Mouse (Mus musculus): Measurements from ENCODE around the gene Mrps27.

The Mrps27 gene

DNA sequence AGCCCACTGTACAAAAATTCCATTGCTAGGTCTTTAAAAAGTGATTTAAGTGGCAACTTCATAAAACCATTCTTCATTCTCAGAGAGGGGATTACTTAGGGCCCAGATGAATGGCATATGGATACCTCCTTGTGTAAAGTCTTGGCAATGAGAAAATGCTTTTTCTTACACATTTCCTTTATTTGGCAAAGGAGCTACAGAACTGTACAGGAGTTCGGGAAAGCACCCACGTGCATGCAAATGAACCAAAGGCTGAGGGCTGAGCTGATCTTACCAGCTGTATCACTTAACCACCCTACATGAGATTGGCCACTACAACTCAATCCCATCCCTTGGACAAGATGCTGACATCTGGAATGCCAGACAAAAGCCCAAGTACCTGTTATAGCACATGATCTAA, 95.6 kb downstream of the Mrps27 start:
- CTCF ChIA-PET = no interaction called here

DNA sequence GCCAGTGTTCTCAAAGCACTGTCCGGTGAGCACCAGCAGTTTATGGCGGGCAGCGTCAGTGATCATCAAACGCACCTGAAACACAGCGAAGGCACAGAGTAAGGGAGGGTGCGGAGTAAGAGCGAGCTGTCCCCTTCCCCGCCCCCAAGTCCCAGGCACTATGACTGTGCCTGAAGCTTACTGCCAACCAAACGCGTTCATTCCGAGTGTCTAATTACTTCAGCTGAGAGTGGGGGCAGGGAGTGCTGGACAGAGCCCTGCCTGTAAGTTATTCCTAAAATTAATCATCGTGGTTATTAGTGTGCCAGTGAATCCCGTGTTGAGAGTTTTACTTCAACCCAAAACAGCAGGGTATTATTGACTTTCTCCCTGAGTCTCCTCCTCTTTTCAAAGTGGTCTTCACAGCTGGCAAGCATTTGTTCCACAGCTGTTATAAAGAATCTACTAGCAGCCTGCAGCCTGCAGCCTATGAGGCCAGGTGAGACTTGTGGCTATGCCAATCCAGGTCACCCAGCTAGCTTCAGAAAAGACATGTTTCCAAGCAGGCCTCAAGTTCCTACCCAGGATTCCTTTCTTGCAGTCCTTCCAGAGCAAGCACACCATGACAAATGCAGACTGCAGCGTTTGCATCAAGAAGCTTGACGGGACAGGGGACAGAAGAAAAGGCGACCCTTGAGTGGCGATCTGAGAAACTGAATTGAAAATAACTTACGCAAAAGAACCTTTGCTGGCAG, 97.3 kb downstream of the Mrps27 start:
- CTCF ChIA-PET = no interaction called here

DNA sequence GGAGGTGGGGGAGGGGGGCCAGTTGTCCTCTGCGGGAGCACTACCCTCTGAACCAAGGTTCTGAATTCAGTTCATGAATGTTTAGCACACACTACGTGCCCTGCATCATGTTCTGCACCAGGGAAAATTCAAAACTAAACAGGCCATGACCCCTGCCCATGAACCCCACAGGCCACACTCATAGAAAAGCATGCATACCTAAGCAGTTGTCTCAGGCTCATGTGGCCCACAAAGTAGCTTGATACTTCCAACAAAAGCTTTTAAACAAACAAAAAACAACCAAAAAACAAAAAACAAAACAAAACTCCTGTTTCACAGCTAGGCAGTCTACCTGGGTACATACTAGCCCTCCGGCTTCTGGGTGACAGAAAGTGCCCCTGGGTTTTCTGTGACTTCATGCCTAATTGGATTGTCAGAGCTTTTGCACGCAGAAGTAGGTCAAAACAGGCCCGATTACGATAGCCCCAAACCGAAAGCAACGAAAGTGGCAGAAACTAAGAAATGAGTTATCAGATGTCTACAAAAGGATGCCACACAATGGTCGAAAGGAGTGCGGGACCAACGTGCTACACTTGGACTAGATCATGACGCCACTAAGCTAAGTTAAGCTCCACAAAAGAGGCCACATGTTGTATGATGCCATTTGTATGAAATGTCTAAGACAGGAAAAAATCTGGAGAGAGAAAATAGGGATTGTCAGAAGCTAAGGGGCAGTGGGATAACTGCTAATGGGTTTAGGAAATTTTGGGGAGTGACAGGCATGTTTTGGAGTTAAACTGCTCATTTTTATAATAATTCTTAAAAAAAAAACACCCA, 98.1 kb downstream of the Mrps27 start:
- CTCF ChIA-PET = no interaction called here

DNA sequence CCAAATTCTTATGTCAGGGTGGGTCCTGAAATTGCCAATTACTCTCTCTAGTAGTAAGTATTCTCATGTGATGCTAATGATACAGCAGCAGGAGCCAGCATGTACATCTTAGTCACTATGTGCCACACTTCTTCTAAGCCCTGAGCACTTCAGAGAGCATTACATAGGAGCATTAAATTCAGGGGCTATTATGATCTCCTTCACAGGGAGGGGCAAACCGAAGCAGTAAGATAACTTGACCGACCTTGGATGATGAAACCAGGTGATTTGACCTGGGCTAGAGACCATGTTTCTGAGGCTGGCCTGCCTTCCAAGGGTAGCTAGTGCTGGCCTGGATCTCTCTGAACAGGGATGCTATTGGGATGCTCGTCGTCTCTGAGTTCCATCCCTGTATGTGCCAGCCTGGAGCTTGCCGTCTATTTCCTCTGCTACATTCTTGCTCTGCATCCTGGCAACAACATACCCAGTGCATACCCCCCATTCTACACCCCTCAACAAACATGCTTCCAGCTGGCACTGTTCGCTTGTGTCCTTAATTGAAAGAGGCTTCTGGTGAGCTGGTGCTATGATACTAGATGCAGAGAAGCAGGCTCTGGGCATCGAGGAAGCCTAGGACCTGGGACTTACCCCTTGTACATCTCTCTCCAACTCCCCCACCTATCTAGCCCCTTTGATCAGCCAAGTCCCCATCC, 99.0 kb downstream of the Mrps27 start:
- CTCF ChIA-PET = no interaction called here

DNA sequence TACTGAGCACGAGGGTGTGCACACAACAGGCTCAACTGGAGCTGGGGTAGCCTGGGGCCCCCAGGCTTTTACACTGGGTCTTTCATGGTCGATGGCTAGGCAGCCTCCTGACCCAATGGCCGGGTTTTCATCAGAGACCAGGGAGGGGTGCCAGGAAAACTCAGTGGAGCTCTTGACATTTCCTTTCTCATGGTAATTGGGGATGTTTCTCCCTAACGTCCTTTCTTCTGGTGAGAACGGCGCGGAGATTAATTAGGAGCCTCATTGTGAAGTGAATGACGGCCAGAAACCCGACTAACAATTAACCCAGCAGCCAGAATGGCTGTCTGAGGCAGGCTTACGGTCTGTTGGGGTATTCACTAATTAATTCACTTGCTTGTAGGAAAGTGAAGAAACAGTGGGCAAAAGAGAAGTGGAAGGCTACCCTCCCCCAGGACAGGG, 99.9 kb downstream of the Mrps27 start:
- CTCF ChIA-PET = no interaction called here

DNA sequence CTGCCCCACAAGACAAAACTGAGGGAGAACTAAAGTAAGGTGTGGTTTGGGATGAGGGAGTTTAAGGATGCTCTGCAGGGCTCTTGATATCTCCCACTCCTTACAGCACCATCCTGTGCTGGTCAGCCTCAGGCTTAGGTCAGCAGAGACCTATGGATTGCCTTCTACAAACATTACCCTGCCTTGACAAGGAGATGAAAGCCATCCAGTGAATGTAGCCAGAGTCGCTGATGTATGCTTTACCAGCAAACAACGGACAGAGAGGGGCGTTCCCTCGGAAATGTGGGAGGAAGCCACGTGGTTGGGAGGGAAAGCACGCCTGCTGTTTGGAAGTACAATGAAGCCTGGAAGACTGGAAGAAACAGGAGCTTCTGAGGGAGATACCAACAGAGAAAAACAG, 100.3 kb downstream of the Mrps27 start:
- CTCF ChIA-PET = no interaction called here

DNA sequence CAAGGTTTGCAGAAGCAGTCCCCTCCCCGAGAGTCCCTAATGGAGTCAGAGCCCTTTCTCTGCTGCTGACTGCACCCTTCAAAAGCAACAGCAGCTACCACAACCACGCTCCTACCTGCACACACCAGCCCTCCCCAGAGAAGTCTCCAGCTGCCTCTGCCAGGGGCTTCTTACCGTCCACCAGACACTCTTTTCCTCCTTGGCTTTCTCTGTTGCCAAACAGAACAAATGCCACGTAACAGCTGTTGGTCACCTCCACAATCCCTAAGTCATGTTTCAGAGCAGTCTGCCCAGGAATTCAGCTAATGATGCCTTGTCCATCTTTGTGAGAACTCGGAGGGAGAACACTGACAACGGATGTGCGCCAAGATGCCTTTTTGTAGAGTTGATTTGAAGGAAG, 102.4 kb downstream of the Mrps27 start:
- CTCF ChIA-PET = no interaction called here

DNA sequence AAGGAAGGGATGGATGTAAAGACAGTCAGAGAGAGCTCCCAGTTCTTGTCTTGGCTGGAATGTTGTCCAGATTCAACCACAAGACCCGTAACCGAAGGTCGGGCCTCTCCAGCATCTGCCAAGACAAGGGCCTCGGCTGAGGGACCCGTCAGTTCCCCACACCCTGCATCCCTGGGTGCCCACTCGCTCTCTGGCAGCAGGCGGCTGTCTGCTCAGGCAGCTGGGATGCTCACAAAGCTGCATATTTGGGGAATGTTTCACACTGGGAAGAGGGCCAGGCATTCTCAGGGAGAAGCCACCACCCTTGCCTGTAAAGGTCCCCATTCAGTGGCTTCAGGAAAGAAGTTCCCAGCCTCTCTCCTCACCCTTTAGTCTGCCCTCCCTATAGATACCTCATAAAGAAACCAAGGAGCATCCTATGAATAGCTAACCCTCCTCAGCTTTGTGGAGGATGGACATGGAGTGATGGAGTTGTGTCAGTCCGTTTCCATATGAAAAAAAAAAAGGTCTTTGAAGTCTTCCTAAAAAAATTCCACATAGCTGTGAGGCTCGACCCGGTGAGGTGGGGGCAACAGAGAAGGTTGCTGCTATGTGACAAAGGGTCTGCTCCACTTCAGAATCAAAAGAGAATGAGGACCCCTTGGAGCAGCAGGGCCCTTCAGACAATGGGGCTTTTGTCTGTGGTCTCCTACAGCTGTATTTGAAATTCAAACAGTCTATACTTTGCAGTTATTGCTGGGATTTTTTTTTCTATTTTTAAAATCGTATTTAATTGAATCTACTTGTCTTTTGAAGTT, 103.0 kb downstream of the Mrps27 start:
- CTCF ChIA-PET = no interaction called here

DNA sequence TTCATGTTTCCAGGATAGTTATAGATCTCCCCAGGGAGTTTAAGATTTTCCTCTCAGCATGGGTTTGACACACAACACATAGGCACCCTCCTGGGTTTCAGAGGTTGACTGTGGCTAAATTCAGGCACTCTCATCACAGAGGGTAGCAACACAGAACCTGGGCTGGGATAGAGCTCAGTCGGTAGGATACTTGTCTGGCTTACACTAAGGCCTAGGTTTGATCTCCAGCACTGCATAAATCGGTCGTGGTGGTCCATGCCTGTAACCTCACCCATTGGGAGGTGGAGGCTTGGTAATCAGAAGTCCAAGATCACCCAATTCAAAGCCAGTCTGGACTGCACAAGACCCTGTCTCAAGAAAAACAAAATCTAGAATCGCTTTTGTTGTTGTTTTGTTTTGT, 103.7 kb downstream of the Mrps27 start:
- CTCF ChIA-PET = no interaction called here

DNA sequence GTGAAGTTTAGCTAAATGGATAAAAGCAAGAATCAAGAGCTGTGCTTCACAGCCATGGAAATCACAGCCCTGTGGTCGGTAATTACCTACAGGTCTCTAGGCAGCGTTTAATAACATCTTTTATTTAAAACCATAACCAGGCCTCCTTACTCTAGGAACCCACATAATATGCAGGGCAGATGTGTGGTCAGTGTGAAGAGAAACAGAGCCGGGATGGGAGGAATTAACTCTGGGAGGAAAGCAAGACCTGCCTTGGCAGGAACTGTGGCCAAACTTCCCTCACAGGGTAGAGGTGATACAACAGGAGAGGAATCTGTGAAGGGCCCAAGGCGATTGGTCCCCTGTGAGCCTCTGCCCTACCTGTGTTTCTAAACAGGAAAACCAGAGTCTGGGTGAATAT, 105.0 kb downstream of the Mrps27 start:
- CTCF ChIA-PET = no interaction called here

DNA sequence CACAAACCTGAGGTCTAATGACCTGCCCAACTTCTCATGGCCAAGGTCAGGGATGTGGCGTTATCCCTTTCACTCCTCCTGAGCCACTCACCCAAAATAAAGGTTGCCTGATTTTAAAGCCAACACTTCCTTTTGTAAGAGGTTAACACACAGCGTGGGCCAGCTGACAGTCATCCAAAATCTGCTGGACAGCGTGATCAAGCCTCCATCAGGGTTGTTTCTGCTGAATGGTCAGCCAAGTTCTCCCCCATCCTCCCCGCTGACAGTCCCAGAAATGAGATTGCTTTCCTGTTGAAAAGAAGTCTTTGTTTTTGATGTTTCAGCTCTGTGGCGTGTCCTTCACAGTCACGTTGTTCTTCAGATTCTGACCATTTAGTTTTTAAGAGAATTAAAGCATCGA, 106.2 kb downstream of the Mrps27 start:
- CTCF ChIA-PET = no interaction called here

DNA sequence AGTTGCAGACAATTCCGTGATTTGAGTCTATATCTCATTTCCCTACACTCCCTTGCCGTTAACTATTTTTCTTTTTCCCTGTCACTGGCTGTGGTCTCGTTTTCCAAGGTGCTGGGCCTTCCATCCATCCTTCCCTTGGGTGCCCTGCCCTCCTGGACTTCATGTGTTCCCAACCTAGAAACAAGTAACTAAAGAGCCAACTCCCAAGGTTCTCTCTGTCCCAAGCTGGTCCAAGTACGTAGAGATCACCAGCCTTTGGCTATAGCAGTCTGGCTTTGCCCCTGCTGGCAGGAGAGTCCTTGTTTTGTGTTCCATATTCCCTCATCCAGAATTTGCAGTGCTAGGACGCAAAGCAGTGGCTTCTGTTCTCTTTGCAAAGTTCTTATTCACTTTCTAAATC, 106.7 kb downstream of the Mrps27 start:
- CTCF ChIA-PET = no interaction called here

DNA sequence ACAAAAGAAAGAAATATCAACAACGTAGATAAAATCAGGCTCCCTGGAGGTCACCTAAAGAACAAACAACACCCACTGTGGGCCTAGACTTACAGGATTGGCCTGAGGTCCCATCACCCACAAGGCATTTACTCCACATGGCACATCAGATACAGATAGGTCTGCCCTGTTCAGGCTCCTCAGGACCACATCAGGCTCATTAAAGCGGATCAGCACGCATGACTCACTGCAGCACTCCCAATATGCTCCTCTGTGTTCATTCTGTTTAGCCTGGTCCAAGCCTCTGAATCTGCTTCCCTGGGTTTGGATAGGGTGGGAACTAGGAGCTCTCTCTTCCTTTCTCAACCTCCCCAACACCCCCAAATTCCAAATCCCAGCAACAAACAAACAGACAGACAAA, 107.9 kb downstream of the Mrps27 start:
- CTCF ChIA-PET = no interaction called here

DNA sequence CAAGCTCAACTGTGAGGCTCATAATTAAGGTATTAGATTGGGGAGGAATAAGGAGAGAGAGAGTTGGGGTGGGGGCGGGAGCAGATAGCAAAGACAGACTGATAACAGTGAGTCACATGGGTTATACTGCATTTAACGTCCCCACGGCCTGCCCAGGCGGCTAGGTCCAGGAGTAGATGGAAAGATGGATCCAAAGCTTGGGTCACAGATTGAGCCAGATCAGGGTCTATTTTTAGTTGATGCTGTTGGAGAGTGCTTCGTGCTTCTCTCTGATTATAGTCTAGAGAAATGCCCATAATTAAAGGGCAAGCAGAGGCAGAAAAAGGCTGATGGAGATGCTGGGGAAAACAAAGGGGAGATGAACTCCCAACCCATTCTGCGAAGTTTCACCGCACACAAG, 110.4 kb downstream of the Mrps27 start:
- CTCF ChIA-PET = no interaction called here

DNA sequence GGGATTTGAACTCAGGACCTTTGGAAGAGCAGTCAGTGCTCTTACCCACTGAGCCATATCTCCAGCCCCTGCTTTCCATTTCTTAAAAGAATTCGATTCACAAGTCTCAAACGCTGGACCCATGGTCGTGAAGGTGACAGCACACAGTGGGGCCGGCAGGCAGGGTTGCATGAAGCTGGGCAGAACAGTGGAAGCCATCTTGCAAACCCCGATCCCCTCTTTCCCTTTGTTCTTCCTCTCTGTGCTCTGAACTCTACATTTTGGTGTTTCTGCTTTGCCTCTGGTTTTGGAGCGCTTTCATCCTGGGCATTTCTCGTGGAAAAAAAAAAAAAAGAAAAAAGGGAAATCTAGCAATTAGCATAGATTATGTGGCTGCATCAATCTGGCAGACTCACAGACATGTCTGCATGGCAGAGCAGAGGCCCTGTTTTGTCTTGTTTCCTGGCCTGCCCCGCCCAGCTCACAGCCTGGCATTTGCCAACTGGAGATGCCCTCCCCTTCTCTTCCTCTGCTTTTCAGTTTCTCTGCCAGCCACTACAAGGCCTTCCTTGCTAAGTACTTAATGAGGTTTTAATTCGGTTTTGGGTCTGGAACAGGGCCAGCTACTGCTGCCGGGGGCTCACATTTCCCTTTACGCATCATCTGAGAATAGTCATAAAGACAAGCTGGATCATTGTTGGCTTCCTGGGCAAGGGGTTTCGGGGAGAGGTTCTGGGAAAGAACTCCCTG, 114.2 kb downstream of the Mrps27 start:
- CTCF ChIA-PET = no interaction called here

DNA sequence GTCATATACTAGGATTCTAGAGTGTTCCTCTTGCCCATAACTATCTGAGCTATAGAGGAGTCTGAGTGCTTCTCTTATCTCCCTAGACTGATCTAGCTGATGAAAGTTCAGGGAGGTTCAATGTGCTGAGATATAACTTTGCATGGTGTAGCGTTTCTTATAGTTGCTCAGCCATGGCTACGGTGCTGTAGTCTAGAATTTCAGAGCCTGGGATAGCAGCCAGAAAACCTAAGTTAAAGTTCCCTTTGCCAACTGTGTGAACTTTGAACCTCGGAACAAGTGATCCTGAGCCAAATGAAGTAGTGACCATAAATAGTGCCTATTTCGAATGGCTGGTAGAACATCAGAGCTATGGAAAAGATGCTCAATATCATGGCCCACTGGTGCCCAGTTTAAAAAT, 115.0 kb downstream of the Mrps27 start:
- CTCF ChIA-PET = no interaction called here

DNA sequence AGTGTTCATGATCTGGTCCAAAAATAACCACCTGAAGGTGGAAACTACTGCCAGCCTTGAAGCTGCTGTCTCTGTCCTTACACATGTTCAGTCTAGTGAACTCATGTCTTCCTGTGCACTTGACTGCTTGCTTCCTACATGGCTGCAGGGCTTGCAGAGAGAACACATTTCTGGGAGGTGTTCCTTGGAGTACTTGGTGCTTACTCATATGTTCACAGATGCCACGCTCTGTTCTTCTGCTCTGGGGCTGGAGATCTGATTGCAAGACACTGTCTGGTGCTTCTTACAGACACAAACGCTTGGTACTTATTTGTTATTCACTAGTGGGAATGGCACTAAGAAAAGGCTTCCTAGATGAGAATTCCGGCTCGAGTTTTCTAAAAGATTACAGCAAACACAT, 117.3 kb downstream of the Mrps27 start:
- CTCF ChIA-PET = no interaction called here

DNA sequence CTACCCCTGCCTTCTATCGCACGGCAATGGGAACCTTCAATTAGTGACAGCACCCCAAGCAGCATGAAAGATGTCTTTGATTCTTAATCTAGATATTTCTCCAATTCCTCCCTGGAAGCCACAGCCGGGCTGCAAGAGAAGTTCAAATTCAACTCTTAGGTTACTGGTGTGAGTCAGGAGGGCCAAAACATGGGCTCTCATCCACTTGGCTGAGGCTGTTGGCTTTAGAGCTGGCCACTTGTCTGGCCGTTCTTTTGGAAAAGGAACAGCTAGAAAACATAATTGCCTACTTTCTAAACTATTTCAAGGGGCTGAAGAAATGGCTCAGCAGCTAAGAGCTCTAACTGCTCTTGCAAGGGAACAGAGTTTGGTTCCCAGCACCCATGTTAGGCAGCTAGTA, 120.0 kb downstream of the Mrps27 start:
- CTCF ChIA-PET = no interaction called here
